Mouse (Mus musculus) embryonic facial prominence, embryonic 15.5 days (tissue): ENCODE results near the gene Ostn. TPM values are rescaled to one million over a fixed set of nuclear protein-coding genes. Genes with fewer than 3 reads are reported as not detected.
"Not testable (repeated sequence)": the region's sequence is repeated elsewhere in the genome, so short reads cannot be mapped to it uniquely, and the experiment has no call there.

Source experiments
- ATAC-seq: fragments of 200-750 bp; cut with Nextera tagmentation; 2 replicates; pipeline ENCODE4 v1.8.0; 2017; ENCODE audit warnings: low read depth, moderate TSS enrichment; ENCODE audit not compliant: insufficient number of reproducible peaks, low FRiP score, low TSS enrichment
- H3K27ac ChIP-seq: fragments of 300-500 bp; sonication (generic); replicated peaks from 2 replicates; pipeline ENCODE4 v1.5.1; 2015; ENCODE audit warnings: mild to moderate bottlenecking, inconsistent platforms
- H3K27me3 ChIP-seq: fragments of 300-500 bp; sonication (generic); 2 replicates; pipeline ENCODE4 v1.6.1; 2015; ENCODE audit warnings: inconsistent platforms
- H3K36me3 ChIP-seq: fragments of 300-500 bp; sonication (generic); 2 replicates; pipeline ENCODE4 v1.6.1; 2015; ENCODE audit warnings: mild to moderate bottlenecking, inconsistent platforms
- H3K4me1 ChIP-seq: fragments of 300-500 bp; sonication (generic); 2 replicates; pipeline ENCODE4 v1.6.1; 2015; ENCODE audit warnings: inconsistent platforms
- H3K4me2 ChIP-seq: fragments of 300-500 bp; sonication (generic); replicated peaks from 2 replicates; pipeline ENCODE4 v1.6.1; 2015; ENCODE audit warnings: mild to moderate bottlenecking, inconsistent platforms
- H3K4me3 ChIP-seq: fragments of 300-500 bp; sonication (generic); replicated peaks from 2 replicates; pipeline ENCODE4 v1.5.1; 2015; ENCODE audit warnings: mild to moderate bottlenecking, inconsistent platforms
- H3K9ac ChIP-seq: fragments of 300-500 bp; sonication (generic); 2 replicates; pipeline ENCODE4 v1.6.1; 2015; ENCODE audit warnings: inconsistent platforms
- H3K9me3 ChIP-seq: fragments of 300-500 bp; sonication (generic); replicated peaks from 2 replicates; pipeline ENCODE4 v1.6.1; 2016; ENCODE audit warnings: inconsistent platforms
- WGBS: fragments of 180-500 bp; shearing (Covaris S2); methylation state at CpG from one replicate; pipeline ENCODE4 v1.1.7; 2015; 5-methylcytosine and 5-hydroxymethylcytosine counted together
- polyA plus RNA-seq: library from polyadenylated mRNA; unstranded; fragments of >200 nt; fragmentation: Nextera tagmentation; extraction: Ambion mirVana; gene quantifications from 2 replicates; pipeline ENCODE4 v1.2.1, GENCODE M21; 2015

The Ostn gene
- 8.6 and 10.4 TPM in 2 replicates for polyA plus RNA-seq

GRCm38 (mm10) chr16:27307189-27307588, at the start of gene Ostn:
Ostn (plus strand) TSS chr16:27307489.
- not testable (repeated sequence) for H3K4me3 ChIP-seq, H3K9me3 ChIP-seq, H3K9ac ChIP-seq, H3K36me3 ChIP-seq, ATAC-seq, H3K27ac ChIP-seq, H3K27me3 ChIP-seq, H3K4me1 ChIP-seq, H3K4me2 ChIP-seq
- WGBS = 64% methylated on average over 4 of the region's 4 CpGs

GRCm38 (mm10) chr16:27268748-27269147, 38.5 kb upstream of the Ostn start:
- Histone ChIP-seq H3K27ac (no peak overlapping the region), H3K4me3 (no peak overlapping the region), H3K4me2 (no peak overlapping the region), H3K36me3 (no peaks in the 10 kb centered on the region), H3K9ac (no peak overlapping the region), H3K27me3 (no peaks in the 10 kb centered on the region), H3K9me3 (no peaks in the 10 kb centered on the region), H3K4me1 (no peaks in the 10 kb centered on the region)
- no peak for ATAC-seq
- WGBS = 73% methylated on average over 4 of the region's 4 CpGs

GRCm38 (mm10) chr16:27287410-27287809, 19.9 kb upstream of the Ostn start:
- H3K27me3 ChIP-seq = no peaks in the 10 kb centered on the region
- H3K4me2 ChIP-seq = no peak overlapping the region
- H3K9me3 ChIP-seq = no peaks in the 10 kb centered on the region
- H3K36me3 ChIP-seq = no peaks in the 10 kb centered on the region
- no peak for ATAC-seq
- H3K4me3 ChIP-seq = no peak overlapping the region
- 79% methylated on average over 3 of the region's 3 CpGs for WGBS
- no peaks in the 10 kb centered on the region for H3K4me1 ChIP-seq
- H3K27ac ChIP-seq = no peak overlapping the region
- H3K9ac ChIP-seq = no peak overlapping the region

GRCm38 (mm10) chr16:27296508-27296907, 10.8 kb upstream of the Ostn start:
- H3K9ac ChIP-seq = no peak overlapping the region
- no peaks in the 10 kb centered on the region for H3K27me3 ChIP-seq
- H3K4me1 ChIP-seq = no peaks in the 10 kb centered on the region
- H3K4me2 ChIP-seq = no peak overlapping the region
- no peak for ATAC-seq
- no peaks in the 10 kb centered on the region for H3K36me3 ChIP-seq
- WGBS = 89% methylated on average over 3 of the region's 3 CpGs
- H3K4me3 ChIP-seq = no peak overlapping the region
- H3K27ac ChIP-seq = no peak overlapping the region
- no peaks in the 10 kb centered on the region for H3K9me3 ChIP-seq

- H3K4me1 ChIP-seq = no peaks in the 10 kb centered on the region
- no peaks in the 10 kb centered on the region for H3K27me3 ChIP-seq
- H3K9ac ChIP-seq = no peak overlapping the region
- H3K36me3 ChIP-seq = no peaks in the 10 kb centered on the region
- ATAC-seq = no peak
- no peak overlapping the region for H3K27ac ChIP-seq
- WGBS = 75% methylated on average over 2 of the region's 2 CpGs
- no peak overlapping the region for H3K4me3 ChIP-seq
- H3K4me2 ChIP-seq = no peak overlapping the region
- H3K9me3 ChIP-seq = no peaks in the 10 kb centered on the region
Measured at GRCm38 (mm10) chr16:27296929-27297328, 10.4 kb upstream of the Ostn start.

GRCm38 (mm10) chr16:27319099-27319498, 11.8 kb downstream of the Ostn start:
- no peaks in the 10 kb centered on the region for H3K4me1 ChIP-seq
- no peaks in the 10 kb centered on the region for H3K36me3 ChIP-seq
- no peak overlapping the region for H3K9ac ChIP-seq
- 81% methylated on average over 1 of the region's 1 CpGs for WGBS
- H3K27ac ChIP-seq = no peak overlapping the region
- no peaks in the 10 kb centered on the region for H3K27me3 ChIP-seq
- H3K4me2 ChIP-seq = no peak overlapping the region
- no peak for ATAC-seq
- H3K4me3 ChIP-seq = no peak overlapping the region
- no peaks in the 10 kb centered on the region for H3K9me3 ChIP-seq

GRCm38 (mm10) chr16:27322047-27322446, 14.8 kb downstream of the Ostn start:
- H3K4me3 ChIP-seq = no peak overlapping the region
- H3K27ac ChIP-seq = no peak overlapping the region
- no peaks in the 10 kb centered on the region for H3K27me3 ChIP-seq
- ATAC-seq = no peak
- H3K36me3 ChIP-seq = no peaks in the 10 kb centered on the region
- no peaks in the 10 kb centered on the region for H3K9me3 ChIP-seq
- H3K9ac ChIP-seq = no peak overlapping the region
- no peaks in the 10 kb centered on the region for H3K4me1 ChIP-seq
- no peak overlapping the region for H3K4me2 ChIP-seq

GRCm38 (mm10) chr16:27326463-27326862, 19.2 kb downstream of the Ostn start:
- Histone ChIP-seq H3K27ac (no peak overlapping the region), H3K36me3 (no peaks in the 10 kb centered on the region), H3K4me2 (no peak overlapping the region), H3K27me3 (no peaks in the 10 kb centered on the region), H3K4me1 (no peaks in the 10 kb centered on the region), H3K9ac (no peak overlapping the region), H3K4me3 (no peak overlapping the region), H3K9me3 (no peaks in the 10 kb centered on the region)
- 80% methylated on average over 2 of the region's 2 CpGs for WGBS
- no peak for ATAC-seq

- no peak overlapping the region for H3K9ac ChIP-seq
- ATAC-seq = no peak
- H3K4me1 ChIP-seq = no peaks in the 10 kb centered on the region
- H3K36me3 ChIP-seq = no peaks in the 10 kb centered on the region
- no peak overlapping the region for H3K4me3 ChIP-seq
- H3K9me3 ChIP-seq = no peaks in the 10 kb centered on the region
- no peaks in the 10 kb centered on the region for H3K27me3 ChIP-seq
- WGBS = 62% methylated on average over 3 of the region's 3 CpGs
- no peak overlapping the region for H3K27ac ChIP-seq
- H3K4me2 ChIP-seq = no peak overlapping the region
Measured at GRCm38 (mm10) chr16:27347521-27347920, 40.2 kb downstream of the Ostn start.

GRCm38 (mm10) chr16:27348359-27348758, 41.1 kb downstream of the Ostn start:
- no peak overlapping the region for H3K9ac ChIP-seq
- ATAC-seq = no peak
- H3K4me2 ChIP-seq = no peak overlapping the region
- H3K36me3 ChIP-seq = no peaks in the 10 kb centered on the region
- no peak overlapping the region for H3K4me3 ChIP-seq
- H3K9me3 ChIP-seq = no peaks in the 10 kb centered on the region
- no peaks in the 10 kb centered on the region for H3K4me1 ChIP-seq
- no peaks in the 10 kb centered on the region for H3K27me3 ChIP-seq
- H3K27ac ChIP-seq = no peak overlapping the region
- WGBS = 59% methylated on average over 1 of the region's 1 CpGs

GRCm38 (mm10) chr16:27349235-27349634, 41.9 kb downstream of the Ostn start:
- no peak overlapping the region for H3K27ac ChIP-seq
- H3K4me1 ChIP-seq = no peaks in the 10 kb centered on the region
- no peak overlapping the region for H3K4me2 ChIP-seq
- H3K9ac ChIP-seq = no peak overlapping the region
- H3K4me3 ChIP-seq = no peak overlapping the region
- no peaks in the 10 kb centered on the region for H3K27me3 ChIP-seq
- no peak for ATAC-seq
- WGBS = 96% methylated on average over 2 of the region's 2 CpGs
- H3K36me3 ChIP-seq = no peaks in the 10 kb centered on the region
- H3K9me3 ChIP-seq = no peaks in the 10 kb centered on the region

GRCm38 (mm10) chr16:27349878-27350532, 42.7 kb downstream of the Ostn start:
- 85% methylated on average over 7 of the region's 7 CpGs for WGBS
- no peak overlapping the region for H3K4me2 ChIP-seq
- ATAC-seq = no peak
- H3K27ac ChIP-seq = no peak overlapping the region
- H3K4me1 ChIP-seq = no peaks in the 10 kb centered on the region
- H3K9ac ChIP-seq = no peak overlapping the region
- H3K36me3 ChIP-seq = no peaks in the 10 kb centered on the region
- H3K9me3 ChIP-seq = no peaks in the 10 kb centered on the region
- no peaks in the 10 kb centered on the region for H3K27me3 ChIP-seq
- H3K4me3 ChIP-seq = no peak overlapping the region
